Mouse (Mus musculus) thymus, adult 2 months (tissue): Measurements from ENCODE around the gene Hoxc12.

Source experiments
- CTCF ChIP-seq: fragments of 200-500 bp; IDR thresholded peaks from 2 replicates; pipeline ENCODE4 v1.5.1; 2012; ENCODE audit warnings: mild to moderate bottlenecking, control low read depth, low read length, moderate library complexity, borderline replicate concordance; ENCODE audit not compliant: control insufficient read depth, poor library complexity, insufficient read depth; ENCODE audit errors: extremely low read depth
- POLR2A ChIP-seq: fragments of 200-500 bp; IDR thresholded peaks from 2 replicates; pipeline ENCODE4 v1.6.1; 2012; ENCODE audit warnings: mild to moderate bottlenecking, low read length, control low read depth, moderate library complexity; ENCODE audit not compliant: control insufficient read depth, poor library complexity, insufficient read depth; ENCODE audit errors: extremely low read depth

DNA sequence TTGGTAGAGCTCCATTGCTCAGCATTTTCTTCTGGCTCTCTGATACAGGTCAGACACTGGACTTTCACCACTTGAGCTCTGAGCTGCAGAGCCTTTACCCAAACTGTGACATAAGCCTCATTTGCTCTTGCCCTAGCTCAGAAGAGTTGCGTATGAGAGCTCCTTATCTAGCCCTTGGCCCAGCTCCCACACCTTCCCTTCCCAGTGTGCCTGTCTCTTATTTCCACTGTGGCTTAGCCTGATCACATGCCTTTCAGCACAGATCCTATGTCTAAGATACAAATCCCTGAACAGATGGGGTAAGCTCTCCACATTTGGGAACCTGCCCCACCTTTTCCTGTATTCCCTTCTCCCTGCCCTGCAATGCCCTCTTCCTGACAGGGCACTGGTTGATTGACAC lies 31.6 kb upstream of the Hoxc12 start:
- TF ChIP-seq CTCF (no peak), POLR2A (no peak)
